ENCODE assay signal across 8 mouse cellular contexts in genomic region chr5:140767704-140768141, GRCm38 (mm10). TPM values are rescaled to one million over a fixed set of nuclear protein-coding genes. Genes with fewer than 3 reads are reported as not detected.
DNase-seq lines count a peak whose midpoint lies in the region; ATAC-seq and TF ChIP-seq lines count a peak whose summit lies in the region.

No protein-coding gene starts in this region.

- no peak overlapping the region for H3K4me3 ChIP-seq in hindbrain, embryonic 12.5 days
- H3K4me3 ChIP-seq in lung, embryonic 14.5 days (ENCODE audit: low read depth, low read length): no peak overlapping the region
- H3K4me3 ChIP-seq in thymus, adult 2 months (ENCODE audit: control insufficient read depth, insufficient read depth, low read length): no peak overlapping the region

- TF ChIP-seq POLR2A in thymus, adult 2 months (IDR thresholded peaks at IDR 0.05; ENCODE audit: control insufficient read depth, extremely low read depth, insufficient read depth, low read length, poor library complexity): no peak

- no peaks in the 10 kb centered on the region for H3K27me3 ChIP-seq in hindbrain, embryonic 12.5 days
- H3K27me3 ChIP-seq in lung, embryonic 14.5 days (ENCODE audit: insufficient read depth, low read length): no peaks in the 10 kb centered on the region
- H3K27me3 ChIP-seq in thymus, adult 2 months (ENCODE audit: control insufficient read depth, insufficient read depth, low read length): no peaks in the 10 kb centered on the region

- H3K36me3 ChIP-seq in hindbrain, embryonic 12.5 days: 0 out of 2 replicates have a peak, but pooled peaks cover 4% of the 10 kb centered on the region
- H3K36me3 ChIP-seq in lung, embryonic 14.5 days (ENCODE audit: insufficient read depth): peaks cover 17% of the 10 kb centered on the region; the same call in 1 of the 2 replicates
- no peaks in the 10 kb centered on the region for H3K36me3 ChIP-seq in thymus, adult 2 months (ENCODE audit: control insufficient read depth, insufficient read depth, low read length)

- H3K4me1 ChIP-seq in hindbrain, embryonic 12.5 days: peaks cover 42% of the 10 kb centered on the region
- peaks cover 26% of the 10 kb centered on the region for H3K4me1 ChIP-seq in lung, embryonic 14.5 days (ENCODE audit: insufficient read depth)
- H3K4me1 ChIP-seq in thymus, adult 2 months (replicated peaks; ENCODE audit: control insufficient read depth, insufficient read depth, low read length): peaks cover 36% of the 10 kb centered on the region

- DNase-seq in ZHBTc4 (ENCODE audit: low read depth, low spot score): peak; percentile 76
- peak; percentile 51 to 61 for DNase-seq in cerebellum, postnatal 25 days
- peak; percentile 25 to 48 for DNase-seq in frontal cortex, postnatal 25 days (ENCODE audit: low spot score in 2 of 2)
- DNase-seq in layer of hippocampus, postnatal 10 days (ENCODE audit: low spot score in 2 of 2): peak; percentile 64 to 71
- DNase-seq in lung, embryonic 14.5 days: peak; percentile 92
- peak; percentile 78 for DNase-seq in ovary, postnatal 14 days (ENCODE audit: low spot score)
- DNase-seq in thymus, adult 2 months: no peak

- peak; percentile 77 for ATAC-seq in hindbrain, embryonic 12.5 days (ENCODE audit: low FRiP score)
- peak; percentile 80 for ATAC-seq in lung, embryonic 14.5 days (ENCODE audit: insufficient read depth)

- peak overlapping the region; percentile 89 for H3K27ac ChIP-seq in hindbrain, embryonic 12.5 days
- H3K27ac ChIP-seq in lung, embryonic 14.5 days (ENCODE audit: low read depth): peak overlapping the region; percentile 96
- H3K27ac ChIP-seq in thymus, adult 2 months (ENCODE audit: control insufficient read depth, insufficient read depth, low read length): no peak overlapping the region

- H3K9me3 ChIP-seq in hindbrain, embryonic 12.5 days (replicated peaks): no peaks in the 10 kb centered on the region
- H3K9me3 ChIP-seq in lung, embryonic 14.5 days (ENCODE audit: low read depth, low read length): no peaks in the 10 kb centered on the region

- H3K9ac ChIP-seq in hindbrain, embryonic 12.5 days: peak overlapping the region; percentile 49; the same call in 1 of the 2 replicates
- peak overlapping the region; percentile 45 for H3K9ac ChIP-seq in lung, embryonic 14.5 days

- H3K4me2 ChIP-seq in hindbrain, embryonic 12.5 days (replicated peaks): peak overlapping the region; percentile 17; the same call in 1 of the 2 replicates
- H3K4me2 ChIP-seq in lung, embryonic 14.5 days: peak overlapping the region; percentile 43

- no peak for TF ChIP-seq CTCF in lung, embryonic 14.5 days (IDR thresholded peaks at IDR 0.05; ENCODE audit: low read depth)
- TF ChIP-seq CTCF in thymus, adult 2 months (IDR thresholded peaks at IDR 0.05; ENCODE audit: borderline replicate concordance, control insufficient read depth, extremely low read depth, insufficient read depth, low read length, poor library complexity): no peak

- WGBS in hindbrain, embryonic 12.5 days: 6% methylated on average over 9 of the region's 9 CpGs
- 23% methylated on average over 9 of the region's 9 CpGs for WGBS in lung, embryonic 14.5 days
- WGBS in thymus, adult 2 months: 76% methylated on average over 9 of the region's 9 CpGs

RNA-seq across cellular contexts. Expression of gene Amz1, which starts 43.8 kb away (rescaled TPM):
- 1.8 and 2.1 TPM in 2 replicates for polyA plus RNA-seq in hindbrain, embryonic 12.5 days (2016; fragmentation: Nextera tagmentation; extraction: Ambion mirVana)
- total RNA-seq in layer of hippocampus, postnatal 10 days (2021): 10 to 100 TPM; 27.1 to 28.8 TPM
- polyA plus RNA-seq in lung, embryonic 14.5 days (2014; fragmentation: Nextera tagmentation; extraction: Ambion mirVana): 0.99 and 1.1 TPM in 2 replicates
- polyA plus RNA-seq in thymus, adult 2 months (2012; rRNA removed): 10.6 and 13.7 TPM in 2 replicates
